Mouse (Mus musculus) C2C12 (cell line): Measurements from ENCODE around the gene Gm28035.

Experiments used
- CTCF ChIP-seq: IDR thresholded peaks from one replicate; pipeline ENCODE4 v1.5.1; 2011; ENCODE audit not compliant: control insufficient read depth, insufficient read depth, insufficient read length
- FOSL1 ChIP-seq: IDR thresholded peaks from one replicate; pipeline ENCODE4 v1.8.0; 2011; ENCODE audit warnings: mild to moderate bottlenecking, low read length; ENCODE audit not compliant: poor library complexity, insufficient read depth, severe bottlenecking
- USF1 ChIP-seq: IDR thresholded peaks from one replicate; pipeline ENCODE4 v1.6.1; 2011; ENCODE audit warnings: low read depth, mild to moderate bottlenecking, control low read depth, moderate library complexity

DNA sequence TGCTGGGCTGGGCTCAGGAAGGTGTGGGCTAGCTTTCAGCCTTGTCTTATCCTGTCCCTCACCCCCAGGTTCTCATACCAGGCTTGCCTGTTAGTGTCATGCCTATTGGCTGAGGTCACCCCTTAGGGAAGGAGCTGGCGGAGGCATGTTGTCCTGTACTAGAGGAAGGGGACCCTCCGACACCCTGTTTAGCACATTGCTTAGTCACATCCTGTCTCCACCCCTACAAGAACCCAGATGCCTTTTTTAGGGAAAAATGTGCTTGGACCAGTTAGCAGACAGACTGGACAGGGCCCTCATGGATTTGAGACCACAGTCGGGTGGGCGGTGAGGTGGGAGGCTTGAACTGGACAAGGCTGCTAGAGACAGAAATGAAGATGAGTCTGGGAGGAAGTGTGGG, 18.2 kb downstream of the Gm28035 start:
- no peak for TF ChIP-seq CTCF
- no peak for TF ChIP-seq USF1
- TF ChIP-seq FOSL1 = no peak
